Mouse (Mus musculus): Measurements from ENCODE around the gene Fbxw10. TPM values are rescaled to one million over a fixed set of nuclear protein-coding genes. Genes with fewer than 3 reads are reported as not detected.

The Fbxw10 gene
- under 1 TPM; 0.53 to 0.64 TPM for total RNA-seq (2021)
- long read RNA-seq, experiment 1, partial matches to known transcripts = 0 of 1 reads
- long read RNA-seq, experiment 1, other reads (novel, unspliced or antisense) = 1 of 1 reads
- long read RNA-seq, experiment 2 = 0 reads

DNA sequence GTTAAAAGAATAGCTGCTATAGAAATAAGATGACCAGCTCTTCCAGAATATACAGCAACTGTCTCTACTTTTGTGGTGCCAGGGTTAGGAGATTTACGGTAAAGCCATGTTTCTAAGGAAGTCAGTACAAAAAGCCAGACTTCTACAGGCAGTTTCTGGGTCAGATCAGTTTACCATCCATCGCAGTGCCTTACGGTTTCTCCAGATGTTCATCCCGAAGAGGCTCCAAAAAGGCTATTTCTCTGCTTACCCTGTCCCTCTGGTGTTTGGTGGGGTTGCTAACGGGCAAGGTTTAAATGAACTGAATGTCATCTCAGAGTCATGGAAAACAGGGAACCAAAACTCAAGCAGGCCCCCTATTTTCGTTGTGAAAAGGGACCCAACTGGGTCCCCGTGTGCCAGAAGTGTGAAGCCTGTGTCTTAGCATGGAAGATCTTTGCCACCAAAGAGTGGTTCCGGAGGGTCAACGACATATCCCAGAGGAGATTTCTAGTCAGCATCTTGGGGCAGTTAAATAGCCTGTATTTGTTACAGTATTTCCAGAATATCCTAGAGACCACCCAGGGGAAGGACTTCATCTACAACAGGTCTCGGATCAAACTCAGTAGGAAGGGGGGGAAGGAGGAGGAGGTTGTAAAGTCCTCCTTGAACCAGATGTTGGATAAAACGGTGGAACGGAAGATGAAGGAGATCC lies at the start of gene Fbxw10:
Gene Fbxw10 (plus strand): TSS at position 109 of the 694 bp plus-strand sequence.
- peak; percentile 25 to 50 for DNase-seq (ENCODE audit: low spot score in 2 of 2)
- intact Hi-C loops (cut with DNase I) = no loop called here

- intact Hi-C loops (cut with DNase I) = no loop called here
- no peak for DNase-seq (ENCODE audit: low spot score in 2 of 2)
These were observed 42.8 kb upstream of the Fbxw10 start for GRCm38 (mm10) chr11:62804119-62804518.

DNA sequence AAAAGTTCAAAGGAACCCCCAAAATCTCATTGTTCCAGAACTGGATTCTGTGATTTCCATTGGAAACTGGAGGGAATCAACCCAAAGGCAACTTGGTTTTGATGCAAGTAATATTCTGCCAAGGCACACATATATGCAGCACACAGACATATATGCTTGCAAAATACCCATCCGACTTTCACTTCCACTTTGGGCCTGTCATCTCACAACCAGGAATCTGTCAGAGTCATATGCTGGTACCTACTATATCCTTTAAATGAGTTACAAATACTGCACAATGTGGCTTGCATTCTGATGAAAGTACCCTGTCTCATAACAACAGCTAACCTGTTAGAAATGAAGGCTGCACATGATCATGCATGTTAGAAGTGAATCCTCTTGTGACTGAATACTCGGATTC lies 38.9 kb upstream of the Fbxw10 start:
- no peak for DNase-seq (ENCODE audit: low spot score in 2 of 2)
- intact Hi-C loops (cut with DNase I) = loop anchor here (2.0 kb wide), 1 partner anchor 51 kb away; no protein-coding TSS in a partner anchor

DNA sequence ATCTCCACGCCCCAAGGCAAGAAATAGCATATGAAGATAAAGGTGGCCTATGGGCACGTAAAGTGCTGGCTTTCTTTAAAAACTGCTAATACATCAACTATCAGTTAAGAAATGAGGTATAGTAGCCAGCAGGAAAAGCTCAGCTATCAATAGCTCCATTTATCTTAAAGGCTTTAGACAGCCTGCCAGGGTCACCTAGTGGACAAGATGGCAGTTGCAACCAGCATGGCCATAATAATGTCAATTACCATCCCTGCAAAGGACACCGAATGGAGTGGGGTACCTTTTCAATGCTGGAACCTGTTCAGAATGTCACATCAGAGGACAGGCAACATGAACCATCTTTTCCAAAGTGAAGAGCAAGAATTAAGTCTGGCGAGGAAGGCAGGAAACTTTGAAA lies 37.7 kb upstream of the Fbxw10 start:
- peak in 1 of 2 experiments; percentile 19 for DNase-seq (ENCODE audit: low spot score in 2 of 2)
- intact Hi-C loops (cut with DNase I) = loop anchor here (2.0 kb wide), 1 partner anchor 52 kb away; no protein-coding TSS in a partner anchor

DNA sequence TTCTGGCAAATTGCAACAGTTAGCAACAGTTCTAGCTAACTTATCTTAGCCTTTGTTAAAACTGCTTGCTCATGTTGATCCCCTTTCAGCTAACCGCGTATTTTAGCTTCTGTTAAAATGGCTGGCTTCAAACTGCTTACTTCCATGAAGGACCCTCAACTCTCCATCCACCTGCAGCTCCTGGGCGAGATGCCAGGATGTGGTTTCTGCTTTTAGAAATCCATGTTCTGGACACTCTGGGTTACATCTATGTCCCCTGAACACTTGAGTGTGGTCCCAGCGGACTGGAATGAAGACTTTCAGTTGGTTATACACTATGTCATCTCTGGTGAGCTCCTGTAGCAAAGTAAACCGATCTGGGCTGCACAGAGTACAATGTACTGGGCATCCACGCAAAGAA lies 34.6 kb upstream of the Fbxw10 start:
- intact Hi-C loops (cut with DNase I) = no loop called here
- no peak for DNase-seq (ENCODE audit: low spot score in 2 of 2)

GRCm38 (mm10) chr11:62813497-62813896 lies 33.4 kb upstream of the Fbxw10 start:
- DNase-seq (ENCODE audit: low spot score in 2 of 2) = no peak
- intact Hi-C loops (cut with DNase I) = no loop called here

- DNase-seq (ENCODE audit: low spot score in 2 of 2) = no peak
- intact Hi-C loops (cut with DNase I) = no loop called here
These were observed 32.8 kb upstream of the Fbxw10 start for GRCm38 (mm10) chr11:62813970-62814624.

DNA sequence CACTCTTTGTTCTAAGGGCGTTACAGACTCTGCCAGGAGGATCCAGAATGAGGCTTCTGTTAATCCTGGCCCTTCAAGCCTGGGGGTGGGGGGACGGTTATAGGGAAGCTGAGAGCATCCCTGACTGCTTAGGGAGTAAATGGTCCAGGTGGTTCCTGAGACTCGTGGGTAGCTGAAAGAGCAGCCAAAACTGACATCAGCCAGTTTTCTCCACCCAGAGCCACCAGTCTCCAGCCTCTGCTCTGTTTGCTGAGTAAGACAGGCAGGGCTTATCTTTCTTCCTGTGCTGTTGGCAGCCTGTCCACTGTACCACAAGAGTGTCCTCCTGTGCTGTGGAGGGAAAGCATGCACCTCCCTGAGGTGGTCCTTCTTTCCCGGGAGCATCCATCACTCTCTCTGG lies 32.2 kb upstream of the Fbxw10 start:
- no peak for DNase-seq (ENCODE audit: low spot score in 2 of 2)
- intact Hi-C loops (cut with DNase I) = no loop called here

DNA sequence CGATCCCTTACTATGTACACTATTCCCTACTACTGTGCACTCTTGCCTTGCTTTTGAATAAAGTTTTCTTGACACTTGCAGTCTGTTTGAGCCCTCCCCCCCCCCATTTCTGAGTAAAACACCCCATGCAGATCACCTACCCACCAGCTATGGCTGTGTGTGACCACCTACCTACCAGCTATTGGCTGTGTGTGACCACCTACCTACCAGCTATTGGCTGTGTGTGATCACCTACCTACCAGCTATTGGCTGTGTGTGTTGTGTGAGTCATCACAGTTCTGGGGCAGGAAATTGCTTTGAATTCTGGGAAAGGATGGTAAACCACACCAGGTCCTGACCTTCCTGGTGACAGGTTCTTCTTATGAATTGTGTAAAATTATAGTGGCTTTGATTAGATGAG lies 31.4 kb upstream of the Fbxw10 start:
- intact Hi-C loops (cut with DNase I) = no loop called here

DNA sequence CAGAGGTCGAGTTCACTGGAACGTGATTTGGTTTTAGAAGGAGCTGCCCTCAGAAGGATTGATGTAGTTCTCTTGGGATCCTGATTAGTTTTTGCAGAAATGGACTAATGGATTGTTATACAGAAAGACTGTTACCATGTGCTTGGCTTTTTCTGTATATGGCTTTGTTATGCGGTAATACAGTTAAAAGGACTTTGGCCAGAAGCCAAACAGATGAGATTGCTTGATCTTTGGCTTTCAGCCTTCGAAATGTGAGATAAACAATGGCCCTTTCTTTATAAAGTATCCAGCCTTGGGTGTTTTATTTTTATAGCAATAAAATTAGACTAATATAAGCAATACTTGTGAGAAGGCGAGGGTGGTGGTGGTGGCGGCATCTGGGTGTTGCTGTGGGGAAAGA lies 30.3 kb upstream of the Fbxw10 start:
- intact Hi-C loops (cut with DNase I) = no loop called here
- no peak for DNase-seq (ENCODE audit: low spot score in 2 of 2)

More for the DNA sequence above, 31.4 kb upstream of the Fbxw10 start:
- no peak for DNase-seq (ENCODE audit: low spot score in 2 of 2)

DNA sequence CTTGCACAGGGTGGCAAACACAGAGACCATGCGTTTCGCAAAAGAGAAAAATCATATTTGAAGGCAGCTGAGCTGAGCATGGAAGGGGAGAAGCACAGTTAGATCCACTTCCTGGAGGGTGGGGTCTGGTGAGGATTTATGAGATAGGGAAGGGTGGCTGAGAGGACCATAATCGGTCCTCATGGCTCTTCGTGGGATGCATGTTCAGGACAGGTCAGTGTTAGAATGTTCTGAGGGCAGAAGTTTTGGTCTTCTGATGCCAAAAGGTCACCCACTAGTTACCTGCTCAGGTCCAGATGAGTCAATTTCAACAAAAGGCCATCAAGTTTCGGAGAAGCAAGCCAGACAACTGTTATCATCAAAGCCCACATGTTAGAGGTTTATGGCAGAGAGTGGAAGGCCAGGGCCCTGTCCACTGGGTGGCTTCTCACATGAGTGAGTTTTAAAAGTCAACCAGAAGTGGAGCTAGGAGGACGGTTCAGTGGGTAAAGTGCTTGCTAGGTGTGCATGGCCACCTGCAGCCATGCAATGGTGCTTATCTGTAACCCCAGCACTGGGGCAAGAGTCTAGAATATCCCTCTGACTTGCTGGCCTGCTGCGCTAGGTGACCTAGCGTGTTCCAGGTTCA lies 27.7 kb upstream of the Fbxw10 start:
- no peak for DNase-seq (ENCODE audit: low spot score in 2 of 2)
- intact Hi-C loops (cut with DNase I) = no loop called here

DNA sequence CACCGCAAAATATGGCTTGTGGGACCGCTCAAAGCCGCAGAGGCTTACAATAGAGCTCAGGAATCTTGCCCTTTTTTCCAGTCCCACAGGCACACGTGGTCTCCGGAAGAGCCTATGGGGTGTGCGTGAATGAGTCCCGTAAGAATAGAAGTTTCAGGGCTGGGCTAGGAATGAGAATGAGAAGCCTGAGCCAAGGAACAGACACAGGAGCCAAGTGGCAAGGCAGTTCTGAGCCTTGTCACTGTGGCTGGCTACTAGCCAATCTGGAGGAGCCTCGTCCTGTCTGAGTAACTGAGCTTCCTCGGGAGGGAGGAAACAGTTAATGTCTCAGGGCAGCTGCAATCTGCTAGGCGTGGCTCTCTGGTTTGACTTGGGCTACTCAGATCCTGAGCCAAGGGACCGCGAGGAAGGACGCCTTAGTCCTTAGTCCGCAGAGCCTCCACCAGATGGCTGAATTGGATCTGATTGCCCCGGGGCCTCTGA lies 26.8 kb upstream of the Fbxw10 start, which contains the start of gene Trim16:
Gene Trim16 (plus strand): TSS at position 173 of the 483 bp plus-strand sequence.
- intact Hi-C loops (cut with DNase I) = no loop called here
- peak; percentile 48 to 76 for DNase-seq (ENCODE audit: low spot score in 2 of 2)

- intact Hi-C loops (cut with DNase I) = no loop called here
- peak in 1 of 2 experiments; percentile 7 for DNase-seq (ENCODE audit: low spot score in 2 of 2)
These were observed 26.0 kb upstream of the Fbxw10 start for GRCm38 (mm10) chr11:62820661-62821437.

DNA sequence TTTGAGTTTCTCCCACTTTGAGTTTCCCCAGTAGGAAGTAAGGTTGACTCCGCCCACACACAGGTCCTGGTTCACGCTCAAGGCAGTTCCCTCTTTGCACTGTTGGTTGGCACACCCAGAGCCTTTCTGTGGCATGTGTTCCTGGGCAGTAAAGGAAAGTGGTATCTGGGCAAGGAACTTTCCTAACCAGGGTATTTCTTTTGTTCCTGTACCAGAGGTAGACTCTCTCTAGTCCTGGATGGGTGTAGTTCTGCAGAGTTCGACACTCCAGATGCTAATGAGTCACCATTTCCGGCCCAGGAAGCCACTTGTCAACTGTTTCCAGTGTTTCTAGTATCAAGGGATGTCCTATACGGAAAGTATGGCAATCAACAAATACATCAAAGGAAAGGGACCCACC lies 25.0 kb upstream of the Fbxw10 start:
- no peak for DNase-seq (ENCODE audit: low spot score in 2 of 2)
- intact Hi-C loops (cut with DNase I) = no loop called here

GRCm38 (mm10) chr11:62824211-62824610 lies 22.7 kb upstream of the Fbxw10 start:
- no peak for DNase-seq (ENCODE audit: low spot score in 2 of 2)
- intact Hi-C loops (cut with DNase I) = no loop called here

- no peak for DNase-seq (ENCODE audit: low spot score in 2 of 2)
- intact Hi-C loops (cut with DNase I) = no loop called here
These were observed 21.4 kb upstream of the Fbxw10 start for GRCm38 (mm10) chr11:62825222-62826105.

- intact Hi-C loops (cut with DNase I) = no loop called here
- DNase-seq (ENCODE audit: low spot score in 2 of 2) = no peak
These were observed 20.6 kb upstream of the Fbxw10 start for GRCm38 (mm10) chr11:62826106-62826733.

GRCm38 (mm10) chr11:62827135-62827534 lies 19.7 kb upstream of the Fbxw10 start:
- intact Hi-C loops (cut with DNase I) = no loop called here
- no peak for DNase-seq (ENCODE audit: low spot score in 2 of 2)

All from left cerebral cortex, postnatal 14 days (tissue).